Mouse (Mus musculus) testis, postnatal 14 days (tissue): Measurements from ENCODE around the gene Setdb1.
"Not testable (repeated sequence)": the region's sequence is repeated elsewhere in the genome, so short reads cannot be mapped to it uniquely, and the experiment has no call there.

Experiments used
- DNase-seq: peaks from one replicate; pipeline ENCODE4 v3.0.0; 2021; ENCODE audit warnings: low spot score

Gene Setdb1

GRCm38 (mm10) chr3:95356701-95357449 is at the start of gene Setdb1:
Setdb1 (minus strand) TSS chr3:95357202.
- DNase-seq = peak; percentile 97

DNA sequence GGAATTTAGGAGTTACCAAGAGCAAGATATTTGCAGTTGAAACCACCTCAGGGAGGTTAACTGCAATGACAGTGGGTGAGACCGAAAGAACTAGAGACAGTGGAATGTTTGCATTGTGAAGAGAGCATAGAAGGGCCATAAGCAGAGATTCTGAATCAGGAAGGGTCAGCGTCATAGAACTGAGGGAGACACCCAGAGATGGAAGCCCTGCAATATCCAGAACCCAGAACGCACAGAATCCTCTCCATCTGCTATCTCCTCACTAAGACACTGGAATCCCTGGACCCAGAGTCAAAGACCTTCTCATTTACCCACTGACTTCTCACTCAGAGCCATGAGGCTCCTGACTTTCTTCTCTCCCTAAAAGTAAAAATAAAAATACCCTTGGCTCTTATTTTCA is 45.7 kb upstream of the Setdb1 start, which contains the start of gene 4930558C23Rik:
Gene 4930558C23Rik, minus strand, starts transcription at position 101 of the 400 bp plus-strand sequence.
- DNase-seq = no peak

DNA sequence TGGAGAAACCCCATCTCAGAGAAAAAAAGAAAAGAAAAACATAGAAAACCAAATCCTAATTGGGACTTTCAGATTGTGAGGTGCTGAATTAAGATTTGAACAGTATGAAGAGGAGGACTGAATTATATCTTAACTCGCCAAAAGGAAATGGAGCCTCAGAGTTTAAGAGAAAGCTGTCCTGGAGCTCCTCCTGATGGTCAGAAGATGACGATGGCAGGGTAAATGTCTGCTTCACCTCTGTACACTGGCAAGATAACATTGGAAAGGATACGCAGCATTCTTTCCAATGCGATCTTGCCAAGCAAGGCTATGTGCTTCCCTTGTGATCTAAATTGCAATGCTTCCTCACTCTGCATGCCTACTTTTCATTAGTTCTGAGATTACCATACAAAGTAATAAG is 37.4 kb upstream of the Setdb1 start:
- no peak for DNase-seq

- no peak for DNase-seq
These were observed 28.5 kb upstream of the Setdb1 start for GRCm38 (mm10) chr3:95385401-95386075.

GRCm38 (mm10) chr3:95373208-95373607 is 16.2 kb upstream of the Setdb1 start:
- no peak for DNase-seq

GRCm38 (mm10) chr3:95370101-95370500 is 13.1 kb upstream of the Setdb1 start:
- no peak for DNase-seq

DNA sequence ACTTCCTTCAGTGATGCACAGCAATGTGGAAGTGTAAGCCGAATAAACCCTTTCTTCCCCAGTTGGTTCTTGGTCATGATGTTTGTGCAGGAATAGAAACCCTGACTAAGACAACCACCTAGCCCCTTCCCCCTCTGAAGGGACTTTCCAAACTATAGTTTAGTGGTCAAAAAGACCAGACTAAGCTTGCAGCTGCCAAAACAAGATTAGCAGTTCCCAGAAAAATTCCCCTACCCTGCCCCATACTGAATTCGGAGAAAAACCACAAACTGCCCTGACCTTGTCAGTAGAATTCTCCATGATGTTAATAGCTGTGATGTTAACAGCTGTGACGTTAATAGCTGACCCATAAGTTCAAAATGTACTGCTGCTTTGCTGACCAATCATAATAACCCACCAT is 3.3 kb upstream of the Setdb1 start:
- DNase-seq = not testable (repeated sequence)

DNA sequence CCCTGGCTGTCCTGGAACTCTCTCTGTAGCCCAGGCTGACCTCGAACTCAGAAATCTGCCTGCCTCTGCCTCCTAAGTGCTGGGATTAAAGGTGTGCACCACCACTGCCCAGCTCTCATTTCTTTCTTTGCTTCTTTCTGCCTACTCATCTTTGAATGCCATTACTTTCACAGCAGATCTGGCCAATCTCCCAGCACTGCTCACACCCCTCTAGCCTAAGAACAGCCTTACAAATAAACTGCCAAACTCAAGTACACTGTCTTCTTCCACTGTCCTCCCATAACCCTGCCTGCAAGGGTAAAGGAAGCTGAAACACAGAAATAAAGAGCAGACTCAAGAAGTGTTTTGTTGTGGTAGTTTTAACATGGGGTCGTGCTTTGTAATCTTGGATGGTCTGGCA is 744 bp upstream of the Setdb1 start:
- peak; percentile 38 for DNase-seq

- DNase-seq = not testable (repeated sequence)
These were observed 974 bp downstream of the Setdb1 start for GRCm38 (mm10) chr3:95355911-95356544.

DNA sequence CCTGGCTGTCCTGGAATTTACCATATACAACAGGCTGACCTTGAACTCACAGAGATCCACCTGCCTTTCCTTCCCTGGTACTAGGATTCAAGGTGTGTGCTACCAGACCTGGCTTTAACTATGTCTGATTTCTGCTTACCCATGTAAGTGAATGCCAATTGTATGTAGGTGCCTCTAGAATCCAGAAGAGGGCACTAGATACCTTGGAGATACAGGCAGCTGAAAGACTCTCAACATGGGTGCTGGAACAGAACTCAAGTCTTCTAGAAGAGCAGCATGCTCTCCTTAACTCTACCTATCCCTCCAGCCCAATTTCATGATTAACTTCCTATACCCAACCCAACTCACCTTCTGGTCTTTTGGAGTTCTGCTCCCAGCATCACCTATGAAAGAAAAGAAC is 7.5 kb downstream of the Setdb1 start:
- no peak for DNase-seq

GRCm38 (mm10) chr3:95348343-95348742 is 8.7 kb downstream of the Setdb1 start:
- not testable (repeated sequence) for DNase-seq

DNA sequence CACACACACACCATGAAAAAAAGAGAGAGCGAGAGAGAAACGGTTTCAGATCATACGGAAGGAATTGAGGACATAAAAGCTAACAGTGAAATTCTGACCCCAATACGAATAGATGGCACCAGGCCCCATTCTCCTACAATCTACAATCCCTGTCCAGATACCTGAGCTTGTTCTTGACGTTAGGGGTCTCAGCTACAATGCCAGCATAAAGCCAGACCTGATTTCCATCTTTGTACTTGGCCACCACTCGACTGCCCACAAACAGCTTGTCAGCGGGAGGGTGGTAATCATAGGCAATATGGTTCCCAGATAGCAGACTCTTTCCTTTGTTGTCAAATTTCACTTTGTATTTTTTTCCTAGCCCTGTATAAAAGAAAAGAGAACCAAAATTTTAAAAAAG is 10.5 kb downstream of the Setdb1 start:
- DNase-seq = no peak

GRCm38 (mm10) chr3:95343356-95344000 is 13.5 kb downstream of the Setdb1 start:
- not testable (repeated sequence) for DNase-seq

GRCm38 (mm10) chr3:95338251-95338650 is 18.8 kb downstream of the Setdb1 start:
- no peak for DNase-seq

DNA sequence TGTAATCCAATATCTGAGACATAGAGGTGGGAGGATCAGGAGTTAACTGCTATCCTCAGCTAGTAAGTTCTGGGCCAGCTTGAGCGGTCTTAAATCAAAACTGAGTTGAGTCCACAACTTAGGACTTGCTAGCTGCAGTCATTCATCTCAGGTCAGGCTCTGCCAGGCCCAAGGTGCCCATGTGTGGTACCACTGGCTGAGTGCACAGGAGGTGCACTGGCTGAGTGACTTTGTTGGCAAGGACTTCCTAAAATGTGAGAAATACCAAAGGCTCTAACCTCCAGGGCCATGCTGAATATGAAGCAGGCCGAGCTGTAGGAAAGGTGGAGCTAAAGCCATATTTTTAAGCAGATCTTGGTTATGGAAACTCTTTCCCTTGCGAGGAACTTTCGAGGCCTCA is 19.7 kb downstream of the Setdb1 start:
- DNase-seq = no peak

GRCm38 (mm10) chr3:95331528-95331927 is 25.5 kb downstream of the Setdb1 start:
- DNase-seq = no peak

DNA sequence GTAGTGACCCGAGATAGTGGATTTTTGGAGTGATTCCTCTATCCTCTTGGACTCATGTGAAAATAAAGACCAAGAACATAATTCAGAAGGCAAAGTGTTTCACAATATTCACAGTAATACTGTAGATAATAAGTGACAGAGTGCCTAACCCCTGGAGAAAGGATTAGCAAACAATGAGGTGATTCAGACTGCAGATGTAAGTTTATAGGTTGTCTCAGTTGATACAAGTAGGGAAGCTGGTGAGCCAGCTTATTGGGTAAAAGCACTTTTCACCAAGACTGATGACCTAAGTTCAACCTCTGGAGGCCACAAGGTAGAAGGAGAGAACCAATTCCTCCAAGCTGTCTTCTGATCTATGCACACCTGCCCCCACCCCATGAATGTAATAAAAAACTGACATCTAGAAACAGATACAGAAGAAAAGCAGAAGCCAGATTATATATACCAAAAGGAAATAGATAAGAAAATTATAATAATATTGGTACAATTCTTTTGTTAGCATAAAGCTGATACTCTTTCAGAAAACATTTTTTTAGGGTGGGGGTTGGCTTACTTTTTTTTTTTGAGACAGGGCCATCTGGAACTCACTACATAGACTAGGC is 28.1 kb downstream of the Setdb1 start:
- DNase-seq = no peak

DNA sequence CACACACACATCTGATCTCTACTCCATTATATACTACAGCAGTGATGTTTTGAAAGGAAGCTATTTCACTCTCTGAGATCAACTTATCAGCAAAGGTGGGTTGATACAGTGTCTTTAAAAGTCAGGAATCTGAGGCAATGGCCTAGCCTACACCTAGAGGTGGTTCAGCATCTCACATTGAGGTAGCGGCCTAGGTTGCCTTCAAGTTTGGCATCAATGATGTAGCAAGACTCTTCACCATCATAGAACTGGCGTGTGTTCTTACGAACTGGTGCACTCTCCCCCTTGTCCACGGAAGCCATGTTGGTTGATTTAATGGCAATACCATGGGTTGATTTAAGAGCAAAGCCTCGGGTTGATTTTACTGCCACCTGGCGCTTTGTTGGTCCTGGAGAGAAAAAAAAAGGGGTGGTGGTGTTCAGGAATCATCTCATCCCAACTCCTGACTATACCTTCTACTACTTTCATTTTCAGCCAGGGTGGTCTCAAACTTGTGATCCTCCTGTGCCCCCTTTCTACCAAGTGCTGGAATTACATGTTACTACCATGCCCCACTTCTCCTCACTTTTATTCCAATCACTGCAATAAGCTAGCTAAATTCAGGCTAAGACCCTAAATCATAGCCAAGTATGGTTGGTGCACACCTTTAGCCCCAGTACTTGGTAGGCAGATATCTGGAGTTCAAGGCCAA is 32.4 kb downstream of the Setdb1 start:
- DNase-seq = no peak

- no peak for DNase-seq
These were observed 33.6 kb downstream of the Setdb1 start for GRCm38 (mm10) chr3:95323429-95323828.

DNA sequence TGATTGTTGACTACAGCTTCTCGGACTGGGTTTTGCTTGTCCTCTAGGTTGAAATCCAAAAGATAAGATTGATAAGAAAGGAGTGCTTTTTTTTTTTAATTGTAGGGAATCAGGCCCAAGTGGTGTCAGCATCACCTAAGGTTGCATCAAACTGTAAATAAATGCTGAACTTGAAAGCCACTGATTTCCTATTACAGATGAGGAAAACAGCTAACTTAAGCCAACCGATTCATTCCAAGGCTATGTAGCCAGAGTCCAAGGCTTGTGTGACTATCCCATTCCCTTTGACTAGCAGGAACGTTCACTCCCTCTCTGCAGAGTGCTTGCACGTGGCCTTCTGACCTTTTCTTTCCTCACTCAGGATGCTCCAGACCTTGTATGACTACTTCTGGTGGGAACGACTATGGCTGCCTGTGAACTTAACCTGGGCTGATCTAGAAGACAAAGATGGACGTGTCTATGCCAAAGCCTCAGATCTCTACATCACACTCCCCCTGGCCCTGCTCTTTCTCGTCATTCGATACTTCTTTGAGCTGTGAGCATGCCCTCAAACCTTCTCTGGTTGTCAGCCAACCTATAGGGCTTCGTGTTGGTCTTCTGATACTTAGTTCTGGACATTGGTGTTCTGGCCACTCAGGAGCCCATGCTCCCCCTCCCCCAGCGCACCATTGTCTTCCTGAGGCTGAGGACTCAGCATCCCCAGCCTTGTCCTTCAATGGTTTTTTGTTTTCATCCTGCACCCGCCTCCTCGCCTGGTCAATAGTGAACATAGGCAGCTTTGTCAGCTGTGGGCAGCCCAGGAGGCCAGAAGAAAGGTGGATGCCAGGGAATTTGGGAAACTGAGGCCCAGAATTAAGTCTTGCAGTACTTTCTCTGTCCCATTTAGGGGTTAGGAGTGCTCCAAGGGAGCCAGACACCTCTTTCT is 37.0 kb downstream of the Setdb1 start:
- DNase-seq = no peak
